8 mouse cellular contexts compared by ENCODE assay signal in genomic region chr4:149098571-149098970, GRCm38 (mm10). TPM values are rescaled to one million over a fixed set of nuclear protein-coding genes. Genes with fewer than 3 reads are reported as not detected.
DNase-seq lines count a peak whose midpoint lies in the region; ATAC-seq and TF ChIP-seq lines count a peak whose summit lies in the region.

No protein-coding gene starts in this region.

- peaks cover 6% of the 10 kb centered on the region for H3K4me1 ChIP-seq in heart, adult 2 months (ENCODE audit: control insufficient read depth, insufficient read depth, low read length)
- peaks cover 15% of the 10 kb centered on the region for H3K4me1 ChIP-seq in forebrain, embryonic 13.5 days
- peaks cover 22% of the 10 kb centered on the region for H3K4me1 ChIP-seq in liver, embryonic 16.5 days (ENCODE audit: control insufficient read depth, low read depth, low read length)

- no peak for TF ChIP-seq POLR2A in heart, adult 2 months (IDR thresholded peaks at IDR 0.05; ENCODE audit: insufficient read depth, low read depth, low read length)

- no peak for DNase-seq in heart, adult 2 months
- DNase-seq in heart, postnatal 4 days = no peak
- peak; percentile 55 for DNase-seq in A20 (ENCODE audit: low read depth, low spot score)
- no peak for DNase-seq in c-Kit-positive CD71-positive TER-119-positive erythroid progenitor cells, embryonic 14.5 days (ENCODE audit: low spot score)
- DNase-seq in cerebellum, adult 11 months = no peak

- no peak for TF ChIP-seq EP300 in heart, adult 2 months (IDR thresholded peaks at IDR 0.05; ENCODE audit: insufficient read depth, low read depth, low read length)

- no peaks in the 10 kb centered on the region for H3K9me3 ChIP-seq in forebrain, embryonic 13.5 days (replicated peaks)
- no peaks in the 10 kb centered on the region for H3K9me3 ChIP-seq in liver, embryonic 16.5 days (replicated peaks; ENCODE audit: control insufficient read depth, low read length)

- WGBS in heart, adult 2 months = 5% methylated on average over 11 of the region's 11 CpGs
- WGBS in forebrain, embryonic 13.5 days = 22% methylated on average over 11 of the region's 11 CpGs
- WGBS in liver, embryonic 16.5 days (ENCODE audit: insufficient replicate concordance) = 8% methylated on average over 11 of the region's 11 CpGs

- H3K36me3 ChIP-seq in heart, adult 2 months (ENCODE audit: control insufficient read depth, insufficient read depth, low read length) = no peaks in the 10 kb centered on the region; the same call in 1 of the 2 replicates
- no peaks in the 10 kb centered on the region for H3K36me3 ChIP-seq in forebrain, embryonic 13.5 days (ENCODE audit: poor library complexity, severe bottlenecking)
- peaks cover 2% of the 10 kb centered on the region; the same call in 1 of the 2 replicates for H3K36me3 ChIP-seq in liver, embryonic 16.5 days (ENCODE audit: control insufficient read depth, insufficient read depth)

- H3K27ac ChIP-seq in heart, adult 2 months = no peak overlapping the region; the same call in 1 of the 2 replicates
- H3K27ac ChIP-seq in forebrain, embryonic 13.5 days = no peak overlapping the region
- peak overlapping the region; percentile 71 for H3K27ac ChIP-seq in liver, embryonic 16.5 days (ENCODE audit: low read length)

- no peaks in the 10 kb centered on the region for H3K27me3 ChIP-seq in heart, adult 2 months (ENCODE audit: control insufficient read depth, insufficient read depth, low read length)
- H3K27me3 ChIP-seq in forebrain, embryonic 13.5 days = no peaks in the 10 kb centered on the region
- H3K27me3 ChIP-seq in liver, embryonic 16.5 days (ENCODE audit: control insufficient read depth, insufficient read depth, low read depth, low read length) = no peaks in the 10 kb centered on the region

- peak overlapping the region; percentile 96 for H3K4me2 ChIP-seq in forebrain, embryonic 13.5 days
- H3K4me2 ChIP-seq in liver, embryonic 16.5 days (ENCODE audit: low read depth, low read length) = peak overlapping the region; percentile 81

- H3K4me3 ChIP-seq in heart, adult 2 months = peak overlapping the region; percentile 99
- H3K4me3 ChIP-seq in forebrain, embryonic 13.5 days = peak overlapping the region; percentile 99
- H3K4me3 ChIP-seq in liver, embryonic 16.5 days (ENCODE audit: low read depth, low read length) = peak overlapping the region; percentile 89

- peak overlapping the region; percentile 93 for H3K9ac ChIP-seq in heart, adult 2 months (ENCODE audit: low read depth, low read length)
- peak overlapping the region; percentile 94 for H3K9ac ChIP-seq in forebrain, embryonic 13.5 days
- H3K9ac ChIP-seq in liver, embryonic 16.5 days (ENCODE audit: low read depth, low read length) = peak overlapping the region; percentile 87

- H3K79me2 ChIP-seq in heart, adult 2 months (replicated peaks; ENCODE audit: control insufficient read depth, insufficient read depth, low read length) = peaks cover 2% of the 10 kb centered on the region; the same call in 1 of the 2 replicates

- TF ChIP-seq CTCF in heart, adult 2 months (IDR thresholded peaks at IDR 0.05) = no peak

- intact Hi-C loops in heart, adult 2 months (cut with DNase I) = no loop called here

- no peak for ATAC-seq in forebrain, embryonic 13.5 days
- no peak for ATAC-seq in liver, embryonic 16.5 days (ENCODE audit: low read depth)
- ATAC-seq in CD4-positive, CD25-positive, alpha-beta regulatory T cell, adult 4 months = no peak

RNA-seq across cellular contexts. Expression of gene Pex14, which starts 1.1 kb away (rescaled TPM):
- total RNA-seq in heart, adult 2 months (2021) = 10 to 100 TPM; 20.1 to 23.7 TPM
- 17.4 and 21.2 TPM in 2 replicates for polyA plus RNA-seq in heart, adult 2 months (2012; rRNA removed)
- 10 to 100 TPM; 26.5 to 30.2 TPM for total RNA-seq in heart, postnatal 4 days (2021)
- 46.1 and 47.8 TPM in 2 replicates for polyA plus RNA-seq in forebrain, embryonic 13.5 days (2015; fragmentation: Nextera tagmentation; extraction: Ambion mirVana)
- polyA plus RNA-seq in liver, embryonic 16.5 days (2015; fragmentation: Nextera tagmentation; extraction: Ambion mirVana) = 28.7 and 31.1 TPM in 2 replicates
- polyA plus RNA-seq in CD4-positive, CD25-positive, alpha-beta regulatory T cell, adult 4 months (2017; shearing (Covaris generic)) = 10 to 100 TPM; 16.2 to 23.5 TPM

RNA-seq across cellular contexts. Expression of gene Dffa, which starts 5.4 kb away (rescaled TPM):
- 10 to 100 TPM; 40.1 to 42.5 TPM for total RNA-seq in heart, adult 2 months (2021)
- 25.3 and 36.8 TPM in 2 replicates for polyA plus RNA-seq in heart, adult 2 months (2012; rRNA removed)
- total RNA-seq in heart, postnatal 4 days (2021) = 10 to 100 TPM; 30.5 to 33.9 TPM
- polyA plus RNA-seq in forebrain, embryonic 13.5 days (2015; fragmentation: Nextera tagmentation; extraction: Ambion mirVana) = 24.4 and 25.4 TPM in 2 replicates
- 16.0 and 17.0 TPM in 2 replicates for polyA plus RNA-seq in liver, embryonic 16.5 days (2015; fragmentation: Nextera tagmentation; extraction: Ambion mirVana)
- 10 to 100 TPM; 20.4 to 30.8 TPM for polyA plus RNA-seq in CD4-positive, CD25-positive, alpha-beta regulatory T cell, adult 4 months (2017; shearing (Covaris generic))

RNA-seq across cellular contexts. Expression of gene Cort, which starts 28.0 kb away (rescaled TPM):
- total RNA-seq in heart, adult 2 months (2021) = under 1 TPM; 0.52 to 0.59 TPM
- not detected in 2 replicates for polyA plus RNA-seq in heart, adult 2 months (2012; rRNA removed)
- 1 to 10 TPM in 1 of 2 experiments, under 1 TPM in 1; 0.71 to 1.2 TPM for total RNA-seq in heart, postnatal 4 days (2021)
- 0.28 TPM in 1 of 2 replicates, not detected in the other for polyA plus RNA-seq in forebrain, embryonic 13.5 days (2015; fragmentation: Nextera tagmentation; extraction: Ambion mirVana)
- polyA plus RNA-seq in liver, embryonic 16.5 days (2015; fragmentation: Nextera tagmentation; extraction: Ambion mirVana) = not detected in 2 replicates
- not detected for polyA plus RNA-seq in CD4-positive, CD25-positive, alpha-beta regulatory T cell, adult 4 months (2017; shearing (Covaris generic))

RNA-seq across cellular contexts. Expression of gene Cenps, which starts 38.9 kb away (rescaled TPM):
- 1 to 10 TPM; 7.4 to 8.3 TPM for total RNA-seq in heart, adult 2 months (2021)
- polyA plus RNA-seq in heart, adult 2 months (2012; rRNA removed) = 0.85 and 0.96 TPM in 2 replicates
- 10 to 100 TPM; 13.1 to 14.9 TPM for total RNA-seq in heart, postnatal 4 days (2021)
- 38.7 and 40.7 TPM in 2 replicates for polyA plus RNA-seq in forebrain, embryonic 13.5 days (2015; fragmentation: Nextera tagmentation; extraction: Ambion mirVana)
- 10.6 and 12.3 TPM in 2 replicates for polyA plus RNA-seq in liver, embryonic 16.5 days (2015; fragmentation: Nextera tagmentation; extraction: Ambion mirVana)
- polyA plus RNA-seq in CD4-positive, CD25-positive, alpha-beta regulatory T cell, adult 4 months (2017; shearing (Covaris generic)) = 1 to 10 TPM; 6.8 to 8.5 TPM
